Mouse (Mus musculus): ENCODE measurements around the gene Dock3.

- no peak for TF ChIP-seq CTCF (IDR thresholded peaks at IDR 0.05; ENCODE audit: extremely low read depth, insufficient read depth, low read length)
- TF ChIP-seq POLR2A (IDR thresholded peaks at IDR 0.05; ENCODE audit: extremely low read depth, insufficient read depth, low read length) = no peak
Observed at GRCm38 (mm10) chr9:106958452-106958851, 273.3 kb downstream of the Dock3 start.
